Mouse (Mus musculus) C2C12 (cell line): Measurements from ENCODE around the gene B3galt4.

ENCODE experiments used
- CTCF ChIP-seq: IDR thresholded peaks from one replicate; pipeline ENCODE4 v1.5.1; 2011; ENCODE audit not compliant: control insufficient read depth, insufficient read depth, insufficient read length
- MAX ChIP-seq: IDR thresholded peaks from one replicate; pipeline ENCODE4 v1.6.1; 2011; ENCODE audit warnings: mild to moderate bottlenecking, control low read depth
- MYOD1 ChIP-seq: IDR thresholded peaks from one replicate; pipeline ENCODE4 v1.6.1; 2011; ENCODE audit warnings: low read depth; ENCODE audit not compliant: control insufficient read depth, insufficient read length
- MYOG ChIP-seq: IDR thresholded peaks from one replicate; pipeline ENCODE4 v1.6.1; 2011; ENCODE audit not compliant: control insufficient read depth, insufficient read length; ENCODE audit errors: extremely low read depth
- USF1 ChIP-seq: IDR thresholded peaks from one replicate; pipeline ENCODE4 v1.6.1; 2011; ENCODE audit warnings: low read depth, mild to moderate bottlenecking, control low read depth, moderate library complexity

- TF ChIP-seq MYOG = no peak
- TF ChIP-seq MYOD1 = no peak
- no peak for TF ChIP-seq USF1
- TF ChIP-seq CTCF = no peak
- no peak for TF ChIP-seq MAX
Observed at GRCm38 (mm10) chr17:33972691-33973090, 21.4 kb upstream of the B3galt4 start.
